Mouse (Mus musculus) forebrain, embryonic 16.5 days (tissue): ENCODE results near the gene Rcor2. TPM values are rescaled to one million over a fixed set of nuclear protein-coding genes. Genes with fewer than 3 reads are reported as not detected.

Experiments used
- ATAC-seq: fragments of 200-750 bp; cut with Nextera tagmentation; 2 replicates; pipeline ENCODE4 v1.8.0; 2017; ENCODE audit warnings: mild to moderate bottlenecking, moderate library complexity
- H3K27ac ChIP-seq: fragments of 300-500 bp; sonication (generic); 2 replicates; pipeline ENCODE4 v1.5.1; 2014; ENCODE audit warnings: low read length, control low read depth
- H3K27me3 ChIP-seq: fragments of 300-500 bp; sonication (generic); replicated peaks from 2 replicates; pipeline ENCODE4 v1.6.1; 2014; ENCODE audit warnings: low read length; ENCODE audit not compliant: control insufficient read depth, insufficient read depth
- H3K36me3 ChIP-seq: fragments of 300-500 bp; sonication (generic); 2 replicates; pipeline ENCODE4 v1.6.1; 2014; ENCODE audit not compliant: control insufficient read depth, insufficient read depth
- H3K4me1 ChIP-seq: fragments of 300-500 bp; sonication (generic); replicated peaks from 2 replicates; pipeline ENCODE4 v1.6.1; 2014; ENCODE audit warnings: low read length; ENCODE audit not compliant: control insufficient read depth, insufficient read depth
- H3K4me2 ChIP-seq: fragments of 300-500 bp; sonication (generic); 2 replicates; pipeline ENCODE4 v1.6.1; 2014; ENCODE audit warnings: mild to moderate bottlenecking, low read length, control low read depth
- H3K4me3 ChIP-seq: fragments of 300-500 bp; sonication (generic); replicated peaks from 2 replicates; pipeline ENCODE4 v1.5.1; 2014; ENCODE audit warnings: mild to moderate bottlenecking, low read length, control low read depth
- H3K9ac ChIP-seq: fragments of 300-500 bp; sonication (generic); replicated peaks from 2 replicates; pipeline ENCODE4 v1.6.1; 2014; ENCODE audit warnings: low read depth, low read length, control low read depth
- H3K9me3 ChIP-seq: fragments of 300-500 bp; sonication (generic); 2 replicates; pipeline ENCODE4 v1.6.1; 2016; ENCODE audit warnings: low read length; ENCODE audit not compliant: control insufficient read depth
- WGBS: fragments of 180-500 bp; shearing (Covaris S2); extraction: QIAGEN DNeasy Blood & Tissue Kit; methylation state at CpG from one replicate; pipeline ENCODE4 v1.1.7; 2014; 5-methylcytosine and 5-hydroxymethylcytosine counted together
- polyA plus RNA-seq: library from polyadenylated mRNA; unstranded; fragments of >200 nt; fragmentation: Nextera tagmentation; extraction: Ambion mirVana; gene quantifications from 2 replicates; pipeline ENCODE4 v1.2.1, GENCODE M21; 2015

The Rcor2 gene
- polyA plus RNA-seq, 1 experiment from 2014 or later, result 45.8 TPM

DNA sequence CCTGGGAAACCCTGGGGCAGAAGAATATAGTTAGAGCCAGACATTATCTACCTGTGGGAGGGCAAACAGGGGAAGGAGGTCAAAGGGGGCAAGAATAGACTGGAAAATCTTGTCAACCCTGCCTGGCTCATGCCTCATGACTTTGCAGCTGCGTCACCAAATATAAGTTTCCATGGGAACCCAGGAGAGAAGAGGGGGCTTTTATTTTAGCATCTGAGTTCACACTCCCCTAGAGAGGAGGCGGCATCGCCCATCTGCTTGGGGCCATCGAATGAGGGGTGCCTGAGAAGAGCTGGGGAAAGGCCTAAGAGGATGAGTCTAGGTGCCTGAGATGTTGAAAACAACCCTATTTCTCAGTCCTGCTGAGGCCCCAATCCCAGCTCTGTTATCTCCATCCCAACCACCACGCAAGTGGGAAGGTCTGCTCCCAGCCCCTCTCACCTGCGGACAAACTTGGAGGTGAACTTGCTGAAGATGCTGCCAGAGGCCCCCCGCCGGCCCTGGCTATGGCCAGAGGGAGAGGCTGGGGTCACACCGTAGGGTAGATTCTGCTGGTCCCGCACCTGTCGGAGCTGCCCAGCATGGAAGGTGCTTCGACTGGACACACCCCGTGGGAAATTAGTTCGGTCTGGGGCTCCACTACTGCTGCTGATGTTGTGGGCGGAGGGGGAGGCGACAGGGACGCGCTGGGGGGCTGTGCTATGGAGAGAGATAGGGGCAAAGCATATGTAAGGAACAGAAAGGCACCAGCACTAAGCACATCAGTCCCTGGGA is 13.6 kb downstream of the Rcor2 start:
- ATAC-seq, result no peak
- peaks cover 18% of the 10 kb centered on the region for H3K4me1 ChIP-seq
- 87% methylated on average over 18 of the region's 18 CpGs for WGBS
- H3K27me3 ChIP-seq, result no peaks in the 10 kb centered on the region
- peaks cover 22% of the 10 kb centered on the region for H3K36me3 ChIP-seq
- H3K9me3 ChIP-seq, result no peaks in the 10 kb centered on the region
- no peak overlapping the region for H3K27ac ChIP-seq
- no peak overlapping the region for H3K4me3 ChIP-seq
- no peak overlapping the region for H3K4me2 ChIP-seq
- H3K9ac ChIP-seq, result no peak overlapping the region

DNA sequence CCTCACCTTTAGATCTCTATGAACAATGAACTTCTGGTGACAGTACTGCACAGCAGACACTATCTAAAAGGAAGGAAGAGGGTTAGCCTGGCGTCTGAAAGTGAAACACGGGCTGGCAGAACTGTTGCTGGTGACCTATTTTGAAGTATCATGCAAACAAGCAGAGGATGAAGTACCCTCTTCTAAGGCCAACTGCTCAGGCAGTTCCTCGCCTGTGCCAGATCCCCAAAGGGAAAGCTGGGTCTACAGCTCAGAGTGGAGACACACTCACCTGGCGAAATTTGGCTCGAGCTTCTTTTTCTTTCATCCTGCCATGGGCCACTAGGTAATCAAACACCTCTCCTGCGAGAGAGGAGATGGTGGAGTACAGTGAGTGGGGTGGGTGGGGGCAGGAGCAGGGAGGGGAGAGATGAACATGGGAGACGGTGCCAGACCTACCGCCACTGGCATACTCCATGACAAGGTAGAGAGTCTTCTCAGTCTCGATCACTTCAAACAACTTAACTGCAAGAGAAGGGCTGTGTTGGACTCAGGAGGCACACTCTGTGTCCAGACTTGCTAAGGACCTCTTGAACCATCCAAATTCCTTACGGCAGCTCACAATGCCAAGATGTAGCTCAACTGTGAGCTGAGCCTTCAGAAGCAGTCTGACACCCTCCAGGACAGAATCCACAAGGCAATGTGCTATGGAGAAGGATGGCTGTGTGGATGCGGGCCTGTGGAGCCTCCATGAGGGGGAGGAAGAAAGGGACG is 19.6 kb downstream of the Rcor2 start:
- Histone ChIP-seq H3K27me3 (no peaks in the 10 kb centered on the region), H3K27ac (no peak overlapping the region), H3K4me3 (no peak overlapping the region), H3K4me1 (peaks cover under 1% of the 10 kb centered on the region; the same call in 1 of the 2 replicates), H3K9ac (no peak overlapping the region), H3K36me3 (peaks cover 26% of the 10 kb centered on the region), H3K4me2 (no peak overlapping the region), H3K9me3 (no peaks in the 10 kb centered on the region)
- WGBS, result 91% methylated on average over 12 of the region's 12 CpGs
- ATAC-seq, result no peak

DNA sequence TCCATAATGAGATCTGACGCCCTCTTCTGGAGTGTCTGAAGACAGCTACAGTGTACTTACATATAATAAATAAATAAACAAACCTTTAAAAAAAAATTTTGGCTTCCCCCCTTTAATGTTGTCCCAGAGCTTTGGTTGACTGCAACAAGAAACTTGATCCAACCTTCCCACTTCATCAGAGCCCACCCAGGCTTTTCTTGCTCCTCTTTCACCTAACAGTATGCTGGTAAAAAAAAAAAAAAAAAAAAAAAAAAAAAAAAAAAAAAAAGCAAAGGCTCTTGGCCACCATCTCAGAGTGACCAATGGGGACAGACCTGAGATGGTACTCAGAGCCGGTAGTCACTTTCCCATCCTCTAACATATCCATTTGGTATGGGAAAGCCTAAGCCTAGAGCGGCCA is 21.2 kb downstream of the Rcor2 start:
- 78% methylated on average over 3 of the region's 3 CpGs for WGBS
- ATAC-seq, result no peak
- Histone ChIP-seq H3K27ac (no peak overlapping the region), H3K9ac (no peak overlapping the region), H3K4me3 (no peak overlapping the region), H3K27me3 (no peaks in the 10 kb centered on the region), H3K36me3 (peaks cover 13% of the 10 kb centered on the region), H3K9me3 (no peaks in the 10 kb centered on the region), H3K4me2 (no peak overlapping the region), H3K4me1 (peaks cover 6% of the 10 kb centered on the region; the same call in 1 of the 2 replicates)

- Histone ChIP-seq H3K9ac (no peak overlapping the region), H3K9me3 (no peaks in the 10 kb centered on the region), H3K4me2 (no peak overlapping the region), H3K4me1 (peaks cover 6% of the 10 kb centered on the region; the same call in 1 of the 2 replicates), H3K27me3 (no peaks in the 10 kb centered on the region), H3K27ac (no peak overlapping the region), H3K4me3 (no peak overlapping the region), H3K36me3 (peaks cover 7% of the 10 kb centered on the region)
- no peak for ATAC-seq
- 59% methylated on average over 2 of the region's 2 CpGs for WGBS
Observed at GRCm38 (mm10) chr19:7289767-7290166, 22.6 kb downstream of the Rcor2 start.

GRCm38 (mm10) chr19:7291958-7292709 is 25.0 kb downstream of the Rcor2 start:
- WGBS, result 56% methylated on average over 7 of the region's 7 CpGs
- no peak overlapping the region for H3K27ac ChIP-seq
- peaks cover 6% of the 10 kb centered on the region; the same call in 1 of the 2 replicates for H3K4me1 ChIP-seq
- H3K27me3 ChIP-seq, result no peaks in the 10 kb centered on the region
- no peaks in the 10 kb centered on the region for H3K36me3 ChIP-seq
- H3K9ac ChIP-seq, result no peak overlapping the region
- no peaks in the 10 kb centered on the region for H3K9me3 ChIP-seq
- H3K4me3 ChIP-seq, result no peak overlapping the region
- ATAC-seq, result no peak
- H3K4me2 ChIP-seq, result no peak overlapping the region

DNA sequence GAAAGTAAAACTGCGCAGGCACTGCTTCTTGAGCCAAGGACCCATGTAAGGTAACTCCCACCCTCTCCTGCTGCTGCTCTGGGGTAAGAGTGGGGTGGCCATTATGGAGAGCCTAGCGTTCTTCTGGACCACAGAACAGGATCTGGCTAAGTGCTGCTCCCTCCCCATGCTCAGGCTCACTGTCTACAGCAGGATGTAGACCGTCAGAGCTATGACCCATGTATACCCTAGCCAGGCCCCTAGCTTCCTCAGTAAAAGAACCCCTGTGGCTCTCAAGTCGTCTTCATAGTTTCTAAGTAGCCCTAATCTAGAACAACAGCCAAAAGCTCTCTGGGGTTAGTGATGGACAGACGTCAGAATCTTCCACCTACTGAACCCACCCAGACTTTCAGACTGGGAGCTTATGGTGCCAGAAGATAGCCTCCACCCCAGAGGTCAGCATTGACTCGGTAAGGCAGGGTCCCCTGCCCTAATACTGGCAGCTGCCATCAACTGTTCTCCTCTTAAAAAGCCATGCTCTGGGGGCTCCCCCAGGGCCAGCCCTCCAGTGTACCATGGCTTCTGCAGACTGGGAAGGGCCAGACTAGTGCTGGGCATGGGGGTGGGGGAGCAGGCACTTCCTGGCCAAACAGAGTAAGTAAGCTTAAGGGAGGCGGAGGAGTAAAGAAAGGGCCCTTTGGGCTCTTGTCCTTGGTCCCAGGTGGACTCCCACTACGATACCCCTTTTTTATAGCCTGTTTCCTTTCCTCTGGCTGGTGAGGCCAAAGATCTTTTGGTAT is 27.2 kb downstream of the Rcor2 start:
- H3K4me1 ChIP-seq, result peaks cover 13% of the 10 kb centered on the region
- H3K36me3 ChIP-seq, result no peaks in the 10 kb centered on the region
- WGBS, result 79% methylated on average over 8 of the region's 8 CpGs
- H3K9me3 ChIP-seq, result no peaks in the 10 kb centered on the region
- no peak for ATAC-seq
- no peak overlapping the region for H3K4me2 ChIP-seq
- no peak overlapping the region for H3K9ac ChIP-seq
- no peaks in the 10 kb centered on the region for H3K27me3 ChIP-seq
- no peak overlapping the region for H3K4me3 ChIP-seq
- no peak overlapping the region for H3K27ac ChIP-seq

- H3K27ac ChIP-seq, result no peak overlapping the region
- no peak for ATAC-seq
- H3K4me1 ChIP-seq, result peaks cover 15% of the 10 kb centered on the region
- 81% methylated on average over 15 of the region's 15 CpGs for whole genome bisulfite sequencing
- H3K27me3 ChIP-seq, result no peaks in the 10 kb centered on the region
- H3K4me2 ChIP-seq, result no peak overlapping the region
- H3K4me3 ChIP-seq, result no peak overlapping the region
- H3K36me3 ChIP-seq, result no peaks in the 10 kb centered on the region
- H3K9me3 ChIP-seq, result no peaks in the 10 kb centered on the region
- no peak overlapping the region for H3K9ac ChIP-seq
Observed at GRCm38 (mm10) chr19:7295071-7295658, 28.0 kb downstream of the Rcor2 start.

DNA sequence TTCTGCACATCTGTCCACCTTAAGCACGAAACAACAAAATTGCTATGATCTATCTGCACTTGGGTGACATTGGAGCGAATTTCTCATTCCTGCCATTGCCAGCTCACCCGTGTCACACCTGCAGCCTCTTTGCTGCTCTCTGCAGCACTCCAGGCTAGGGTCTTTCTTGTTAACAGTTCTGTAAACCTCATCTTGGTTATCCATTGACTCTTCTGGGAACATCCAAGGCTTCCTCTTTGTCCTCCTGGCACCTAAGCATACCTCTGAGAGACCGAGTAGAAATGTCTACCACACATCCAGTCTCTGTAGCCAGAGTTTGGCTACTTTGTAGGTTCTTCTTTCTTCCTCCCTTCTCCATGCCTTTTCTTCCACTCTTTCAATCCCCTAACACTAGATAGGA is 28.8 kb downstream of the Rcor2 start:
- Histone ChIP-seq H3K4me3 (no peak overlapping the region), H3K27ac (no peak overlapping the region), H3K4me2 (no peak overlapping the region), H3K9ac (no peak overlapping the region), H3K4me1 (peaks cover 15% of the 10 kb centered on the region), H3K9me3 (no peaks in the 10 kb centered on the region), H3K36me3 (no peaks in the 10 kb centered on the region), H3K27me3 (no peaks in the 10 kb centered on the region)
- no peak for ATAC-seq
- 91% methylated on average over 4 of the region's 4 CpGs for WGBS
